Mouse (Mus musculus): ENCODE measurements at regions not wholly inside any gene's neighbourhood (a gene's known extent, or its start where the extent isn't known, plus 50 kb on each side); places are given as distances from the start of the nearest gene placed in this dataset.

GRCm38 (mm10) chr5:40034452-40034851 lies 279.2 kb upstream of the Hs3st1 start:
- no peak for TF ChIP-seq CTCF (IDR thresholded peaks at IDR 0.05; ENCODE audit: low read depth, low read length)
- no peak for TF ChIP-seq POLR2A (IDR thresholded peaks at IDR 0.05; ENCODE audit: extremely low read depth, insufficient read depth, low read length)

Data from liver, adult 2 months (tissue).